Mouse (Mus musculus): ENCODE measurements around the gene Mpg. TPM values are rescaled to one million over a fixed set of nuclear protein-coding genes. Genes with fewer than 3 reads are reported as not detected.

The Mpg gene
- total RNA-seq (2014; rRNA removed; ENCODE audit: low replicate concordance) (11.9 and 22.8 TPM in 2 replicates), polyA plus RNA-seq (2015; fragmentation: Nextera tagmentation; extraction: Ambion mirVana) (13.9 and 15.0 TPM in 2 replicates)

DNA sequence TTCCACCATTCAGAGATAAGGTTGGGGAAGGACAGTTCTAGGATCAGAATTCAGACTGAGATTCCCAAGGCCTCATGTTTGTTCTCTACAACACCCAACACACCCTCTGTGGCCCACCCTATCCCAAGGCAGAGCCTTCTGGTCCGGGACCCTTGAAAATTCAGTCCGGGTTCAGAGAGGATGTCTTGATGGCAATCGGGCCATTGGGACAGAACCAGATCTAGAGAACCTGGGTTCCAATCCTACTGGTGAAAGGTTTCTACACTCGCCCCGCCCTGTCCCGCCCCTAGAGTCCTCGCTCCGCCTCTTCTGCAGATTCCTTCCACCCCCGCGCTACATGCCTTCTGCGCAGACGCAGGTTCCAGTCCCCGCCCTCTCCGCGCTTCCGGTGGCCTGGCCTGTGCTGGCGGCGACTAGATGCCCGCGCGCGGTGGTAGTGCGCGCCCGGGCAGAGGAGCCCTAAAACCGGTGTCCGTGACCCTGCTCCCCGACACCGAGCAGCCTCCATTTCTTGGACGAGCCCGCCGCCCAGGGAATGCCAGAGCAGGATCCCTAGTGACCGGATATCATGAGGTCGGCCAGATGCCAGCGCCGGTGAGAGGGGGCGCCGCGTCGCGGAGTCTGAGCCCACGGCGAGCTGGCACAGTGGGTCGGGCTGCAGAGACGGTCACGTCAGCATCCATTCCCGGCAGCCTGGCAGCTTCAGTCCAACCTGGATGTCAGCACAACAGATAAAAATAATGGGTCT lies at the start of gene Mpg:
Mpg (plus strand) TSS at position 382 of the 748 bp plus-strand sequence.
- Histone ChIP-seq H3K27me3 (ENCODE audit: control insufficient read depth, insufficient read depth, low read length) (no peaks in the 10 kb centered on the region), H3K27ac (ENCODE audit: low read depth) (peak within 1 kb of the TSS; percentile 89), H3K4me2 (ENCODE audit: low read depth, low read length) (peak within 1 kb of the TSS; percentile 80), H3K36me3 (replicated peaks; ENCODE audit: control insufficient read depth, insufficient read depth, low read length) (peaks cover 18% of the 10 kb centered on the region), H3K4me1 (ENCODE audit: control insufficient read depth, insufficient read depth) (peaks cover 42% of the 10 kb centered on the region), H3K9me3 (replicated peaks; ENCODE audit: control insufficient read depth, low read length) (no peaks in the 10 kb centered on the region), H3K9ac (replicated peaks; ENCODE audit: low read depth, low read length) (peak within 1 kb of the TSS; percentile 70), H3K4me3 (ENCODE audit: low read depth, low read length) (peak within 1 kb of the TSS; percentile 75)
- ATAC-seq (ENCODE audit: insufficient read depth, low read depth) (peak; percentile 83), DNase-seq (ENCODE audit: low spot score) (peak; percentile 89)
- no peak; the same call in 1 of the 2 replicates for TF ChIP-seq EP300 (IDR thresholded peaks at IDR 0.05; ENCODE audit: low read depth)
- 5% methylated on average over 47 of the region's 47 CpGs for WGBS

DNA sequence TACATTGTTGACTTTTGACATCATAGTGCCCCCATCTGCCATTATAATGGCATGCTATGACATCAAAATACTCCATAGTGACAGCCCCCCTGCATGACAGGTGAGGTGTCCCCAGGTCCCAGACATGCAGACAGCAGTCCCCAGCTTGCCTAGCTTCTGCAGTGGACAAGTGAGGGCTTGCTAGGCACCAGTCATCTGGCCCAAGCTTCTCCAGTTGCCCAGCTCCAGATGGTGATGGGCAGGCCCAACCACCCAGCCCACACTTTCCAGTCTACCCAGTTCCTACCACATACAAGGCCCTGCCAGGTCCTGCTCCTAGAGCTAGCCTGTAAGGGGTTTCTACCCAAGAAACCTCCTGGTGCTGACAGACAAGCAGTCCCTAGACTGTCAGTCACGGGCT lies 47.8 kb upstream of the Mpg start:
- TF ChIP-seq CTCF (IDR thresholded peaks at IDR 0.05; ENCODE audit: low read depth) (no peak), EP300 (IDR thresholded peaks at IDR 0.05; ENCODE audit: low read depth) (no peak)
- H3K4me3 ChIP-seq (ENCODE audit: low read depth, low read length) = no peak overlapping the region
- DNase-seq (ENCODE audit: low spot score) (no peak), ATAC-seq (ENCODE audit: insufficient read depth, low read depth) (no peak)
- no peak overlapping the region for H3K4me2 ChIP-seq (ENCODE audit: low read depth, low read length)
- WGBS = 81% methylated on average over 1 of the region's 1 CpGs
- H3K9me3 ChIP-seq (replicated peaks; ENCODE audit: control insufficient read depth, low read length) = no peaks in the 10 kb centered on the region
- no peaks in the 10 kb centered on the region for H3K4me1 ChIP-seq (ENCODE audit: control insufficient read depth, insufficient read depth)
- no peaks in the 10 kb centered on the region for H3K36me3 ChIP-seq (replicated peaks; ENCODE audit: control insufficient read depth, insufficient read depth, low read length)
- no peaks in the 10 kb centered on the region for H3K27me3 ChIP-seq (ENCODE audit: control insufficient read depth, insufficient read depth, low read length)
- H3K9ac ChIP-seq (replicated peaks; ENCODE audit: low read depth, low read length) = no peak overlapping the region
- H3K27ac ChIP-seq (ENCODE audit: low read depth) = no peak overlapping the region

DNA sequence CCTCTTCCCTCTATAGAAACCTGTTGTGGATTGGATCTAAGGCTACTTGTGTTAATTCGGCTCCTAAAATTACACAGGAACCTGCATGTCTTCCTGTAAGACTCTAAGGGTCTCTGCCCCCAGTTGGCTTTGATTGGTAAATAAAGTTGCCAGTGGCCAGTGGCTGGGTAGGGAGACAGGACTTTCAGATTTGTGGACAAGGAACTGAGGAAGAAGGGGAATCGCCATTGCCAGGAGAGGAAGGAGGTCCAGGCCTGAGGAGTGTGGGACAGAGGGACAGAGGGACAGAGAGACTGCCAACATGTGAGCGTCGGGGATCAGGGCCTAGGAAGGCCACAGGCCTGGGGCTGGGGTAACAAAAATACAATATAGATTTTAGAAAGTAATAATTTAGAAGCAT lies 45.1 kb upstream of the Mpg start:
- Histone ChIP-seq H3K4me3 (ENCODE audit: low read depth, low read length) (no peak overlapping the region), H3K4me2 (ENCODE audit: low read depth, low read length) (no peak overlapping the region), H3K36me3 (replicated peaks; ENCODE audit: control insufficient read depth, insufficient read depth, low read length) (no peaks in the 10 kb centered on the region), H3K4me1 (ENCODE audit: control insufficient read depth, insufficient read depth) (no peaks in the 10 kb centered on the region), H3K27me3 (ENCODE audit: control insufficient read depth, insufficient read depth, low read length) (no peaks in the 10 kb centered on the region), H3K9ac (replicated peaks; ENCODE audit: low read depth, low read length) (no peak overlapping the region), H3K9me3 (replicated peaks; ENCODE audit: control insufficient read depth, low read length) (no peaks in the 10 kb centered on the region), H3K27ac (ENCODE audit: low read depth) (no peak overlapping the region)
- ATAC-seq (ENCODE audit: insufficient read depth, low read depth) = no peak
- TF ChIP-seq CTCF (IDR thresholded peaks at IDR 0.05; ENCODE audit: low read depth) (no peak), EP300 (IDR thresholded peaks at IDR 0.05; ENCODE audit: low read depth) (no peak)
- 73% methylated on average over 4 of the region's 4 CpGs for WGBS
- no peak for DNase-seq (ENCODE audit: low spot score)

DNA sequence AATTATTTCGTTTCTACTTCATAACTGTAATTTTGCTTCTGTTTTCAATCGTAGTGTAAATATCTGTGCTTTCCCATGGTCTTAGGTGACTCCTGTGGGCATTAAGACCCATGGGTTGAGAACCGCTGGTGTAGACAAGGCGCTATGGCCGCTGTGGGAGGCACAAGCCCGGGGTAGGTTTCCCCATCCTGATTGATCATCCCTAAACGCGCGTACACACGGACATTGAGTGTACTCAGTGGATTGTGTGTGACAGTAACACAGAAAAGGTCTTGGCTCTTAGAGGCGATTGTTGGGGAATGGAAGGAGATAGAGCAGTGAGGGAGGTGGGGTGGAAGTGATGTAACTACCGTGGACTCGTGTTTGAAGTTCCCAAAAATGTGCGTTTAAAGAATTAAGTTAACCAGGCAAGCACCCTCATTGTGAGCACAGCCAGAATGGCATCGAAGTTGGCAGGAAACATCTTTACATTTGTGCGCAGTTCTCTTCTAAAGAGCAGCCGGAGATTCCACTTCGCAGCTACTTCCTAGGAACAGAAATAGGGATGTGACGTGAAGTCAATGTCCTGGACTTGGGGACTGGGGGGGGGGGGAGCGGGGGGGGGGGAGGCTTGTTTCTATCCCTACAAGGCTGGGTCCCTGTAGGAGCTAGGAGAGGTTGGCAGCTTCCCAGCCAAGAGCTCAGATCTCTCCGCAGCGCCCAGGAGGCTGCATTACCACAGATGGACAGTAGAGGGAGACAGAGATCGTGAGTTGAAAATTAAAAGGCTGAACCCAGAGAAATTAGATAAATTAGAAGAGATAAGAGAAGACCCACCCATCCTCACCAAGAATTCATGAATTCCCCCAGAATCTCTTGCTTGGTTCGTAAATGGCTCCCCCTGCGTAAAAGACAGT lies 44.1 kb upstream of the Mpg start:
- Histone ChIP-seq H3K36me3 (replicated peaks; ENCODE audit: control insufficient read depth, insufficient read depth, low read length) (no peaks in the 10 kb centered on the region), H3K9me3 (replicated peaks; ENCODE audit: control insufficient read depth, low read length) (no peaks in the 10 kb centered on the region), H3K9ac (replicated peaks; ENCODE audit: low read depth, low read length) (no peak overlapping the region; the same call in 1 of the 2 replicates), H3K27me3 (ENCODE audit: control insufficient read depth, insufficient read depth, low read length) (no peaks in the 10 kb centered on the region), H3K4me2 (ENCODE audit: low read depth, low read length) (no peak overlapping the region), H3K27ac (ENCODE audit: low read depth) (no peak overlapping the region), H3K4me3 (ENCODE audit: low read depth, low read length) (no peak overlapping the region), H3K4me1 (ENCODE audit: control insufficient read depth, insufficient read depth) (no peaks in the 10 kb centered on the region)
- TF ChIP-seq CTCF (IDR thresholded peaks at IDR 0.05; ENCODE audit: low read depth) = peak; percentile 91
- TF ChIP-seq EP300 (IDR thresholded peaks at IDR 0.05; ENCODE audit: low read depth) = no peak
- WGBS = 40% methylated on average over 25 of the region's 25 CpGs
- ATAC-seq (ENCODE audit: insufficient read depth, low read depth) = peak; percentile 69; the same call in 1 of the 2 replicates
- DNase-seq (ENCODE audit: low spot score) = peak; percentile 66

DNA sequence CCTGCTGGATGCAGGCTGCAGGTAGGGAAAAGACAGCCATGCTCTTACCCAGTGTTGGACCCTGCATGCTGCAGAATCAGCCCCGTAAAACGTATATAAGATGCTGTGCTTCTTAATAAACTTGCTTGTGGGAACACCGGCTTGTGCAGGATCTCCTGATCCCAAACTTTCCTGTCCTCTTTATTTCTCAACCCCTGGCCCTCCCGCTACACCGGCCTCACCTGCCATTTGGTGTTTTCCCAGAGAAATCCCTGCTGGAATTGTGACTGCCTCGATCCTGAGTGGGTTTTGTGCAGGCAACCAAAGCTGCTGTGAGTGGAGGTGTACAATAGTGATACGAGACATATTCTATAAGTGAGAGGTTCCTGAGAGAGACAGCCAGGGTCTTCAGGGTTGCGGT lies 41.8 kb upstream of the Mpg start:
- ATAC-seq (ENCODE audit: insufficient read depth, low read depth) (no peak), DNase-seq (ENCODE audit: low spot score) (no peak)
- Histone ChIP-seq H3K4me3 (ENCODE audit: low read depth, low read length) (no peak overlapping the region), H3K27me3 (ENCODE audit: control insufficient read depth, insufficient read depth, low read length) (no peaks in the 10 kb centered on the region), H3K4me2 (ENCODE audit: low read depth, low read length) (no peak overlapping the region), H3K36me3 (replicated peaks; ENCODE audit: control insufficient read depth, insufficient read depth, low read length) (no peaks in the 10 kb centered on the region), H3K9me3 (replicated peaks; ENCODE audit: control insufficient read depth, low read length) (no peaks in the 10 kb centered on the region), H3K4me1 (ENCODE audit: control insufficient read depth, insufficient read depth) (no peaks in the 10 kb centered on the region), H3K27ac (ENCODE audit: low read depth) (no peak overlapping the region), H3K9ac (replicated peaks; ENCODE audit: low read depth, low read length) (no peak overlapping the region)
- TF ChIP-seq EP300 (IDR thresholded peaks at IDR 0.05; ENCODE audit: low read depth) (no peak), CTCF (IDR thresholded peaks at IDR 0.05; ENCODE audit: low read depth) (no peak)
- 82% methylated on average over 8 of the region's 8 CpGs for WGBS
